Mouse (Mus musculus): ENCODE measurements around the gene Ubox5. TPM values are rescaled to one million over a fixed set of nuclear protein-coding genes. Genes with fewer than 3 reads are reported as not detected.
A peak's percentile ranks its signal among the peaks of the same experiment; 100 is the strongest.

The Ubox5 gene
- total and polyA plus RNA-seq, 2 experiments from 2014 or later = 5.5 to 6.0 TPM

GRCm38 (mm10) chr2:130598399-130598798 lies 31.4 kb downstream of the Ubox5 start:
- Histone ChIP-seq H3K27ac (ENCODE audit: low read depth, low read length) (no peak overlapping the region), H3K36me3 (ENCODE audit: insufficient read depth, low read length) (peaks cover 47% of the 10 kb centered on the region), H3K4me1 (ENCODE audit: insufficient read depth, low read length) (no peaks in the 10 kb centered on the region), H3K4me2 (ENCODE audit: low read depth, low read length, poor library complexity, severe bottlenecking) (no peak overlapping the region), H3K4me3 (ENCODE audit: low read depth, low read length) (no peak overlapping the region), H3K9ac (replicated peaks; ENCODE audit: low read length, poor library complexity, severe bottlenecking) (no peak overlapping the region), H3K27me3 (ENCODE audit: insufficient read depth, low read length) (no peaks in the 10 kb centered on the region), H3K9me3 (ENCODE audit: low read length) (no peaks in the 10 kb centered on the region)
- DNase-seq (ENCODE audit: low spot score) (no peak), ATAC-seq (ENCODE audit: low FRiP score) (no peak)
- no peak for TF ChIP-seq CTCF (IDR thresholded peaks at IDR 0.05)
- WGBS = 73% methylated on average over 3 of the region's 3 CpGs

- ATAC-seq (ENCODE audit: low FRiP score) = peak; percentile 52
- Histone ChIP-seq H3K9me3 (ENCODE audit: low read length) (no peaks in the 10 kb centered on the region), H3K9ac (replicated peaks; ENCODE audit: low read length, poor library complexity, severe bottlenecking) (no peak overlapping the region), H3K4me3 (ENCODE audit: low read depth, low read length) (no peak overlapping the region), H3K27me3 (ENCODE audit: insufficient read depth, low read length) (no peaks in the 10 kb centered on the region), H3K36me3 (ENCODE audit: insufficient read depth, low read length) (peaks cover 45% of the 10 kb centered on the region), H3K4me1 (ENCODE audit: insufficient read depth, low read length) (no peaks in the 10 kb centered on the region), H3K27ac (ENCODE audit: low read depth, low read length) (no peak overlapping the region), H3K4me2 (ENCODE audit: low read depth, low read length, poor library complexity, severe bottlenecking) (no peak overlapping the region)
- 9% methylated on average over 1 of the region's 1 CpGs for WGBS
- peak; percentile 79 for TF ChIP-seq CTCF (IDR thresholded peaks at IDR 0.05)
- DNase-seq (ENCODE audit: low spot score) = peak; percentile 64
Measured at GRCm38 (mm10) chr2:130597601-130598010, 32.2 kb downstream of the Ubox5 start.

- Histone ChIP-seq H3K27ac (ENCODE audit: low read depth, low read length) (no peak overlapping the region), H3K27me3 (ENCODE audit: insufficient read depth, low read length) (no peaks in the 10 kb centered on the region), H3K9ac (replicated peaks; ENCODE audit: low read length, poor library complexity, severe bottlenecking) (no peak overlapping the region), H3K36me3 (ENCODE audit: insufficient read depth, low read length) (peaks cover 49% of the 10 kb centered on the region), H3K4me3 (ENCODE audit: low read depth, low read length) (no peak overlapping the region), H3K4me2 (ENCODE audit: low read depth, low read length, poor library complexity, severe bottlenecking) (no peak overlapping the region), H3K9me3 (ENCODE audit: low read length) (no peaks in the 10 kb centered on the region), H3K4me1 (ENCODE audit: insufficient read depth, low read length) (no peaks in the 10 kb centered on the region)
- WGBS = 71% methylated on average over 1 of the region's 1 CpGs
- DNase-seq (ENCODE audit: low spot score) (no peak), ATAC-seq (ENCODE audit: low FRiP score) (no peak)
- TF ChIP-seq CTCF (IDR thresholded peaks at IDR 0.05) = no peak
Measured at GRCm38 (mm10) chr2:130595596-130595995, 34.2 kb downstream of the Ubox5 start.

- 89% methylated on average over 2 of the region's 2 CpGs for WGBS
- Histone ChIP-seq H3K4me3 (ENCODE audit: low read depth, low read length) (no peak overlapping the region), H3K27me3 (ENCODE audit: insufficient read depth, low read length) (no peaks in the 10 kb centered on the region), H3K9ac (replicated peaks; ENCODE audit: low read length, poor library complexity, severe bottlenecking) (no peak overlapping the region), H3K36me3 (ENCODE audit: insufficient read depth, low read length) (peaks cover 28% of the 10 kb centered on the region), H3K9me3 (ENCODE audit: low read length) (no peaks in the 10 kb centered on the region), H3K4me2 (ENCODE audit: low read depth, low read length, poor library complexity, severe bottlenecking) (no peak overlapping the region), H3K4me1 (ENCODE audit: insufficient read depth, low read length) (no peaks in the 10 kb centered on the region), H3K27ac (ENCODE audit: low read depth, low read length) (no peak overlapping the region)
- no peak for TF ChIP-seq CTCF (IDR thresholded peaks at IDR 0.05)
- DNase-seq (ENCODE audit: low spot score) (no peak), ATAC-seq (ENCODE audit: low FRiP score) (no peak)
Measured at GRCm38 (mm10) chr2:130591016-130591415, 38.8 kb downstream of the Ubox5 start.

GRCm38 (mm10) chr2:130589761-130590160 lies 40.1 kb downstream of the Ubox5 start:
- Histone ChIP-seq H3K9ac (replicated peaks; ENCODE audit: low read length, poor library complexity, severe bottlenecking) (no peak overlapping the region), H3K4me1 (ENCODE audit: insufficient read depth, low read length) (no peaks in the 10 kb centered on the region), H3K4me3 (ENCODE audit: low read depth, low read length) (no peak overlapping the region), H3K27me3 (ENCODE audit: insufficient read depth, low read length) (no peaks in the 10 kb centered on the region), H3K27ac (ENCODE audit: low read depth, low read length) (no peak overlapping the region), H3K9me3 (ENCODE audit: low read length) (no peaks in the 10 kb centered on the region), H3K36me3 (ENCODE audit: insufficient read depth, low read length) (peaks cover 20% of the 10 kb centered on the region), H3K4me2 (ENCODE audit: low read depth, low read length, poor library complexity, severe bottlenecking) (no peak overlapping the region)
- DNase-seq (ENCODE audit: low spot score) = no peak
- WGBS = 94% methylated on average over 2 of the region's 2 CpGs
- ATAC-seq (ENCODE audit: low FRiP score) = no peak
- no peak for TF ChIP-seq CTCF (IDR thresholded peaks at IDR 0.05)

GRCm38 (mm10) chr2:130589157-130589556 lies 40.7 kb downstream of the Ubox5 start:
- Histone ChIP-seq H3K4me3 (ENCODE audit: low read depth, low read length) (no peak overlapping the region), H3K9ac (replicated peaks; ENCODE audit: low read length, poor library complexity, severe bottlenecking) (no peak overlapping the region), H3K4me1 (ENCODE audit: insufficient read depth, low read length) (no peaks in the 10 kb centered on the region), H3K4me2 (ENCODE audit: low read depth, low read length, poor library complexity, severe bottlenecking) (no peak overlapping the region), H3K27me3 (ENCODE audit: insufficient read depth, low read length) (no peaks in the 10 kb centered on the region), H3K9me3 (ENCODE audit: low read length) (no peaks in the 10 kb centered on the region), H3K27ac (ENCODE audit: low read depth, low read length) (no peak overlapping the region), H3K36me3 (ENCODE audit: insufficient read depth, low read length) (peaks cover 20% of the 10 kb centered on the region)
- DNase-seq (ENCODE audit: low spot score) (no peak), ATAC-seq (ENCODE audit: low FRiP score) (no peak)
- WGBS = 54% methylated on average over 4 of the region's 4 CpGs
- TF ChIP-seq CTCF (IDR thresholded peaks at IDR 0.05) = no peak

Data from midbrain, postnatal 0 days (tissue).